Mouse (Mus musculus) neural tube, embryonic 10.5 days (tissue): ENCODE measurements around the gene Ap1ar.
"Not testable (repeated sequence)": the region's sequence is repeated elsewhere in the genome, so short reads cannot be mapped to it uniquely, and the experiment has no call there.

Experiments
- DNase-seq: peaks from one replicate; pipeline ENCODE4 v3.0.0-alpha.2; 2017; ENCODE audit warnings: low spot score; ENCODE audit errors: extremely low spot score

Gene Ap1ar

GRCm38 (mm10) chr3:127796271-127796670, 41.1 kb downstream of the Ap1ar start:
- DNase-seq = no peak

- DNase-seq = no peak
Measured at GRCm38 (mm10) chr3:127795762-127796161, 41.6 kb downstream of the Ap1ar start.

- no peak for DNase-seq
Measured at GRCm38 (mm10) chr3:127793022-127793421, 44.3 kb downstream of the Ap1ar start.

- no peak for DNase-seq
Measured at GRCm38 (mm10) chr3:127791595-127792561, 45.4 kb downstream of the Ap1ar start.

GRCm38 (mm10) chr3:127791056-127791483, 46.3 kb downstream of the Ap1ar start:
- peak; percentile 53 for DNase-seq

- DNase-seq = peak; percentile 64
Measured at GRCm38 (mm10) chr3:127790234-127791055, 46.9 kb downstream of the Ap1ar start.

- peak; percentile 75 for DNase-seq
Measured at GRCm38 (mm10) chr3:127789500-127790191, 47.7 kb downstream of the Ap1ar start, which contains the start of gene Tifa. Tifa (plus strand) TSS chr3:127789805.

GRCm38 (mm10) chr3:127788919-127789318, 48.4 kb downstream of the Ap1ar start:
- DNase-seq = no peak

- DNase-seq = no peak
Measured at GRCm38 (mm10) chr3:127788038-127788437, 49.3 kb downstream of the Ap1ar start.

GRCm38 (mm10) chr3:127787032-127787431, 50.3 kb downstream of the Ap1ar start:
- DNase-seq = no peak

GRCm38 (mm10) chr3:127783680-127784079, 53.6 kb downstream of the Ap1ar start:
- not testable (repeated sequence) for DNase-seq

GRCm38 (mm10) chr3:127782921-127783320, 54.4 kb downstream of the Ap1ar start:
- DNase-seq = no peak

GRCm38 (mm10) chr3:127780921-127781320, 56.4 kb downstream of the Ap1ar start:
- DNase-seq = no peak

- DNase-seq = peak; percentile 60
Measured at GRCm38 (mm10) chr3:127780021-127780644, 57.2 kb downstream of the Ap1ar start, which contains the start of gene Alpk1. Alpk1 (minus strand) TSS chr3:127780527.

GRCm38 (mm10) chr3:127769146-127769545, 68.2 kb downstream of the Ap1ar start:
- DNase-seq = no peak

- no peak for DNase-seq
Measured at GRCm38 (mm10) chr3:127765971-127766370, 71.4 kb downstream of the Ap1ar start.

- no peak for DNase-seq
Measured at GRCm38 (mm10) chr3:127764541-127764940, 72.8 kb downstream of the Ap1ar start.

GRCm38 (mm10) chr3:127763076-127763612, 74.2 kb downstream of the Ap1ar start:
- peak; percentile 64 for DNase-seq

- DNase-seq = no peak
Measured at GRCm38 (mm10) chr3:127762403-127762802, 74.9 kb downstream of the Ap1ar start.

- DNase-seq = no peak
Measured at GRCm38 (mm10) chr3:127759212-127759611, 78.1 kb downstream of the Ap1ar start.
